Mouse (Mus musculus) ovary, postnatal 10 days (tissue): ENCODE data around the gene Slc30a2.
"Not testable (repeated sequence)": the region's sequence is repeated elsewhere in the genome, so short reads cannot be mapped to it uniquely, and the experiment has no call there.

Source experiments
- DNase-seq: peaks from one replicate; pipeline ENCODE4 v3.0.0; 2022; ENCODE audit warnings: low spot score

Slc30a2 gene

GRCm38 (mm10) chr4:134359649-134360048 is 16.7 kb downstream of the Slc30a2 start:
- no peak for DNase-seq

GRCm38 (mm10) chr4:134361215-134361614 is 18.2 kb downstream of the Slc30a2 start:
- no peak for DNase-seq

- DNase-seq: no peak
These were observed 19.1 kb downstream of the Slc30a2 start for GRCm38 (mm10) chr4:134362124-134362523.

GRCm38 (mm10) chr4:134362586-134362985 is 19.6 kb downstream of the Slc30a2 start:
- no peak for DNase-seq

- no peak for DNase-seq
These were observed 22.3 kb downstream of the Slc30a2 start for GRCm38 (mm10) chr4:134365280-134365679.

GRCm38 (mm10) chr4:134370649-134371221 is 27.8 kb downstream of the Slc30a2 start:
- DNase-seq: no peak

GRCm38 (mm10) chr4:134371316-134371855 is 28.4 kb downstream of the Slc30a2 start:
- DNase-seq: no peak

GRCm38 (mm10) chr4:134372294-134372747 is 29.3 kb downstream of the Slc30a2 start:
- peak; percentile 44 for DNase-seq

GRCm38 (mm10) chr4:134373295-134373694 is 30.3 kb downstream of the Slc30a2 start:
- no peak for DNase-seq

GRCm38 (mm10) chr4:134374306-134374705 is 31.3 kb downstream of the Slc30a2 start:
- no peak for DNase-seq

- no peak for DNase-seq
These were observed 35.2 kb downstream of the Slc30a2 start for GRCm38 (mm10) chr4:134378089-134378615.

- no peak for DNase-seq
These were observed 36.5 kb downstream of the Slc30a2 start for GRCm38 (mm10) chr4:134379510-134379909.

GRCm38 (mm10) chr4:134383750-134384149 is 40.8 kb downstream of the Slc30a2 start, which contains the start of gene Extl1:
Gene Extl1, minus strand, starts transcription at chr4:134383850.
- not testable (repeated sequence) for DNase-seq

- no peak for DNase-seq
These were observed 44.3 kb downstream of the Slc30a2 start for GRCm38 (mm10) chr4:134387268-134387667.

- DNase-seq: peak; percentile 45
These were observed 45.4 kb downstream of the Slc30a2 start for GRCm38 (mm10) chr4:134388397-134388796.

GRCm38 (mm10) chr4:134391636-134392035 is 48.7 kb downstream of the Slc30a2 start:
- DNase-seq: no peak

GRCm38 (mm10) chr4:134392595-134392994 is 49.6 kb downstream of the Slc30a2 start:
- DNase-seq: no peak

GRCm38 (mm10) chr4:134393026-134393425 is 50.0 kb downstream of the Slc30a2 start:
- DNase-seq: no peak

GRCm38 (mm10) chr4:134395142-134395541 is 52.2 kb downstream of the Slc30a2 start:
- no peak for DNase-seq

GRCm38 (mm10) chr4:134395977-134396825 is 53.2 kb downstream of the Slc30a2 start, which contains the start of gene Pafah2:
Gene Pafah2, plus strand, starts transcription at chr4:134396320.
- DNase-seq: peak; percentile 79

- DNase-seq: no peak
These were observed 54.1 kb downstream of the Slc30a2 start for GRCm38 (mm10) chr4:134397121-134397520.

GRCm38 (mm10) chr4:134397732-134398131 is 54.8 kb downstream of the Slc30a2 start:
- no peak for DNase-seq

- no peak for DNase-seq
These were observed 57.2 kb downstream of the Slc30a2 start for GRCm38 (mm10) chr4:134400206-134400605.
